Mouse (Mus musculus) neural tube, embryonic 13.5 days (tissue): Measurements from ENCODE around the gene Mrc1. TPM values are rescaled to one million over a fixed set of nuclear protein-coding genes. Genes with fewer than 3 reads are reported as not detected.

ENCODE experiments used
- ATAC-seq: fragments of 200-750 bp; cut with Nextera tagmentation; 2 replicates; pipeline ENCODE4 v1.8.0; 2017; ENCODE audit warnings: low read depth, mild to moderate bottlenecking, moderate TSS enrichment, moderate library complexity
- H3K27ac ChIP-seq: fragments of 300-500 bp; sonication (generic); replicated peaks from 2 replicates; pipeline ENCODE4 v1.5.1; 2015; ENCODE audit warnings: moderate library complexity, mild to moderate bottlenecking, inconsistent platforms
- H3K27me3 ChIP-seq: fragments of 300-500 bp; sonication (generic); 2 replicates; pipeline ENCODE4 v1.6.1; 2015; ENCODE audit warnings: mild to moderate bottlenecking, inconsistent platforms
- H3K36me3 ChIP-seq: fragments of 300-500 bp; sonication (generic); 2 replicates; pipeline ENCODE4 v1.6.1; 2015; ENCODE audit warnings: mild to moderate bottlenecking, inconsistent platforms
- H3K4me1 ChIP-seq: fragments of 300-500 bp; sonication (generic); replicated peaks from 2 replicates; pipeline ENCODE4 v1.6.1; 2015; ENCODE audit warnings: inconsistent platforms
- H3K4me2 ChIP-seq: fragments of 300-500 bp; sonication (generic); 2 replicates; pipeline ENCODE4 v1.6.1; 2015; ENCODE audit warnings: inconsistent platforms, mild to moderate bottlenecking, moderate library complexity
- H3K4me3 ChIP-seq: fragments of 300-500 bp; sonication (generic); 2 replicates; pipeline ENCODE4 v1.5.1; 2015; ENCODE audit warnings: mild to moderate bottlenecking, inconsistent platforms
- H3K9ac ChIP-seq: fragments of 300-500 bp; sonication (generic); 2 replicates; pipeline ENCODE4 v1.6.1; 2015; ENCODE audit warnings: moderate library complexity, mild to moderate bottlenecking, inconsistent platforms
- H3K9me3 ChIP-seq: fragments of 300-500 bp; sonication (generic); 2 replicates; pipeline ENCODE4 v1.6.1; 2016; ENCODE audit warnings: inconsistent platforms
- WGBS: fragments of 180-500 bp; shearing (Covaris S2); methylation state at CpG from one replicate; pipeline ENCODE4 v1.1.7; 2015; 5-methylcytosine and 5-hydroxymethylcytosine counted together
- polyA plus RNA-seq: library from polyadenylated mRNA; unstranded; fragments of >200 nt; fragmentation: Nextera tagmentation; extraction: Ambion mirVana; gene quantifications from 2 replicates; pipeline ENCODE4 v1.2.1, GENCODE M21; 2015

Gene Mrc1
- polyA plus RNA-seq, 1 experiment from 2014 or later, result 6.0 TPM

DNA sequence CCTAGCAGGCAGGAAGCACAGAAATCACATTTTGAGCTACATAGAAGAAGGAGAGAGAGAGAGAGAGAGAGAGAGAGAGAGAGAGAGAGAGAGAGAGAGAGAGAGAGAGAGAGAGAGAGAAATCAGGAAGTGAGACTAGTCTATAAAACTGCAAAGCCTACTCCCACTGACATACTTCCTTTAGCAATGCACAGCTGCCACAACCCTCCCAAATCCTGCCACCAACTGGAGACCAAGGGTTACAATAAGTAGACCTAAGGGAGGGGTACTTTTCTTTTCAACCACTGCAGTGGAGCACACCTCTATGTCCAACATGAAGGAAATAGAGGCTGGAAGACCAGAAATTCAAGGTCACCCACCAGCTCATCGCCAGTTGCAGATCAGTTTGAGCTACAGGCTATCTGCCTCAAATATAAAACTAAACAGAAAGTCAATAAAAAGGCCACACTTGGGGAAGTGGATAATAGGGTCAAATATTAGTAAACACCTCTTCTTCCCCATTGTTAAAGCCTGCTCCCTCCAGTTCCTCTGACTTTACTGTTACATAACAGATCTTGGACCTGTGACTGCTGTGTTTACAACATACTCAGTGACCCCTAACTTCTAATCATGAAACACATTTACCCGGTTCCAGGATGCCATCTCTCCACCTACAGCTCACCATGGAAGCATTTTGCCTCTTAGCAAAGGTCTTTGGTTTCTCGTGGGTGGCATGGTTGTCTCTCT lies 20.8 kb downstream of the Mrc1 start:
- Histone ChIP-seq H3K4me1 (no peaks in the 10 kb centered on the region), H3K4me3 (no peak overlapping the region), H3K27ac (no peak overlapping the region), H3K9me3 (no peaks in the 10 kb centered on the region), H3K36me3 (no peaks in the 10 kb centered on the region), H3K27me3 (no peaks in the 10 kb centered on the region), H3K4me2 (no peak overlapping the region), H3K9ac (no peak overlapping the region)
- no peak for ATAC-seq
- 86% methylated on average over 3 of the region's 3 CpGs for WGBS

DNA sequence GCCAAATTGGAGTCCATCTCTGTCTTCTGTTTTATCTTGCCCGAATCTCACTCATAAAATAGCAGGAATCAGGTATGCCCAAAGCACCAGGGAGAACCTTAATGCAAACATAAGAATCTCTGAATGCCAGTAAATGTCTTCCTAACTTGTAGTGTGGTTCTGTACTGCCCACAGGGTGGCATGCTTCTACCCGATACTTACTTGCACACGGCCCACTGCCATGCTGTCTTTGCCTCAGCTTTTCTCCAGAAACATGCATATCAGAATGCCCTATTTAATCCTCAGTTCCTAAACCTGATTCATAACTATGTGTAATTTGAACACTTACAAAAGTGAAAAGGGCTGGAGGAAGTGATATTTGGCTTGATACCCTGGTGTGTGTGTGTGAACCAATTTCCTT lies 22.7 kb downstream of the Mrc1 start:
- no peaks in the 10 kb centered on the region for H3K4me1 ChIP-seq
- 82% methylated on average over 3 of the region's 3 CpGs for WGBS
- H3K36me3 ChIP-seq, result no peaks in the 10 kb centered on the region
- no peak overlapping the region for H3K9ac ChIP-seq
- H3K27ac ChIP-seq, result no peak overlapping the region
- no peak overlapping the region for H3K4me3 ChIP-seq
- H3K9me3 ChIP-seq, result no peaks in the 10 kb centered on the region
- no peaks in the 10 kb centered on the region for H3K27me3 ChIP-seq
- H3K4me2 ChIP-seq, result no peak overlapping the region
- ATAC-seq, result no peak

DNA sequence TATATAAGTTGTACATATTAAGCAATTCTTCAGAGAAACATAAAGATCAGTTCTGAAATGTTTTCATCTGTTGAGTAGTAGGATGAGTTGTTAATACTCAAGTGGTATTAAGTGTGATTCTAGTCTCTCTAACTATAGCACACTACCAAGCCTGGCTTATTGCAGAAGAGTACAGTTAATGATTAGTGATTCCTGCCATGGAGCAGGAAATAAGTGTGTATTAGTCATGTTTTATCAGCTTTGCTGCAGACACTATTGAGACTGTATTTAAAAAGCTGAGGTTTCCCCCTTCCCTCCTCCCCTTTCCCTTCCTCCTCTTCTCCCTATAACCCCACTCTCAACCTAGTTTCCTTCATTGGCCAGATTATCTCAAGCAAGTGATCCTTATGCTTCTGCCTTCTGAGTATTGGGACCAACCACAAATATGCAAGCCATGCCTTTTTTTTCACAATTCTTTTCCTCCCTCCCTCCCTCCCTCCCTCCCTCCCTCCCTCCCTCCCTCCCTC lies 29.2 kb downstream of the Mrc1 start:
- ATAC-seq, result no peak

DNA sequence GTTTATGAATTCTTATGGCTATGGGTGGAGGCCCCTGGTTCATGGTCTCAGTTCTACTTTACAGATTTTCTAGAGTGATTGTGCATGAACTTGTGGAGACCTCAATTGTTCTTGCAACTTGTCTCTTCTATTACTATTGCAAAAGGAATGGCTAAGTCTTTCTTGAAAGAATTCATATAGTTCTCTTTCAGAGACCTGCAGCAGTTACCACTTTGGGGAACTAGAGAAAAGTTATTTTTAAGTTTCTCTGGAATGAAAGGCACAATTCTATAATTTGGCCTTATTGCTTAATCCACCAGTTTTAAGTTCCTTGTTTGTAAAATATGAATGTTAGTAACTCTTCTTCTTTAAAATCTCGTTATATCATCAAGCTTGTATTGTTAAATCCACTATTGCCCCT lies 32.9 kb downstream of the Mrc1 start:
- H3K9ac ChIP-seq, result no peak overlapping the region
- H3K27me3 ChIP-seq, result no peaks in the 10 kb centered on the region
- no peak for ATAC-seq
- no peaks in the 10 kb centered on the region for H3K9me3 ChIP-seq
- H3K36me3 ChIP-seq, result no peaks in the 10 kb centered on the region
- no peak overlapping the region for H3K4me3 ChIP-seq
- no peak overlapping the region for H3K4me2 ChIP-seq
- no peaks in the 10 kb centered on the region for H3K4me1 ChIP-seq
- 92% methylated on average over 1 of the region's 1 CpGs for WGBS
- no peak overlapping the region for H3K27ac ChIP-seq

More for the DNA sequence above, 29.2 kb downstream of the Mrc1 start:
- H3K27me3 ChIP-seq, result no peaks in the 10 kb centered on the region
- no peak overlapping the region for H3K9ac ChIP-seq
- no peak overlapping the region for H3K4me2 ChIP-seq
- H3K4me1 ChIP-seq, result no peaks in the 10 kb centered on the region
- no peak overlapping the region for H3K27ac ChIP-seq
- H3K4me3 ChIP-seq, result no peak overlapping the region
- H3K36me3 ChIP-seq, result no peaks in the 10 kb centered on the region
- H3K9me3 ChIP-seq, result no peaks in the 10 kb centered on the region

DNA sequence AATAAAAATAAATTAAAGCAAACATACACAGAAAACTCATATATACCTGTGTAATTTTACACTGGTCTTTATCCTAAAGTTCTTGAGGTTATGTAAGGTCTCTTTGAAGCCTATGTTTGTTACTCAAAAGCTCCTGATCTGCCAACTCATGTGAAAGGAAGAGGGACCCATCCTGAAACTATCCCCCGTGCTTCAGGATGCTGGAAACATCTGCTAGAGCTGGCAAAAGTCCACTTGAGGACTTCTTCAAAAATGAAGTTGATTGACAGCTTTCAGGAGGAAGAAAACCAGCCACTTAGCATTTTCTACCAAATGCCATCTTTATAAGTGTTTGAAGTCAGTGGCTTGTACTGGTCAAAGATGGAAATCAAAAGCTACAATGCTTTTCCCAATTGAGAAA lies 40.0 kb downstream of the Mrc1 start:
- Histone ChIP-seq H3K9ac (no peak overlapping the region), H3K27me3 (no peaks in the 10 kb centered on the region), H3K4me2 (no peak overlapping the region), H3K9me3 (no peaks in the 10 kb centered on the region), H3K36me3 (no peaks in the 10 kb centered on the region), H3K27ac (no peak overlapping the region), H3K4me3 (no peak overlapping the region), H3K4me1 (no peaks in the 10 kb centered on the region)
- 85% methylated on average over 1 of the region's 1 CpGs for WGBS
- ATAC-seq, result no peak

DNA sequence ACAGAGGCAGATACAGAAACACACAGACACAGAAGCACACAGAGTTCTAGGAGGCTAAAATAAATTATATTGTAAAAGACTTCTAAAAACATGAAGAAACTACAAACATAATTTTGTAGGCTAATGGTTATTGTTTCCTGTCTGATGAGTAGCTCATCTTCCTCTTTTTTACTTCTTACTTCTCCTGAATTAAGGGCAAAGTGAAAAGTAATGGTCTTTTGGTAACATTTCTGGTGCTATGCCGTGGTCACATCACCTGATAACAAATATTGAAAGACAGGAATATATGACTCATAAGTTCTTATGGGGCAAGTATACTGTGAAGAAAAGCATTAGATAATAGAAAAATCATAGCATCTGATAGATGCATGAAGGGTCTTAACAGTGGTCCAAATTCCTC lies 42.9 kb downstream of the Mrc1 start:
- no peaks in the 10 kb centered on the region for H3K27me3 ChIP-seq
- no peaks in the 10 kb centered on the region for H3K9me3 ChIP-seq
- WGBS, result 96% methylated on average over 1 of the region's 1 CpGs
- no peak overlapping the region for H3K9ac ChIP-seq
- no peaks in the 10 kb centered on the region for H3K4me1 ChIP-seq
- H3K4me2 ChIP-seq, result no peak overlapping the region
- no peak overlapping the region for H3K4me3 ChIP-seq
- no peak for ATAC-seq
- no peak overlapping the region for H3K27ac ChIP-seq
- no peaks in the 10 kb centered on the region for H3K36me3 ChIP-seq

DNA sequence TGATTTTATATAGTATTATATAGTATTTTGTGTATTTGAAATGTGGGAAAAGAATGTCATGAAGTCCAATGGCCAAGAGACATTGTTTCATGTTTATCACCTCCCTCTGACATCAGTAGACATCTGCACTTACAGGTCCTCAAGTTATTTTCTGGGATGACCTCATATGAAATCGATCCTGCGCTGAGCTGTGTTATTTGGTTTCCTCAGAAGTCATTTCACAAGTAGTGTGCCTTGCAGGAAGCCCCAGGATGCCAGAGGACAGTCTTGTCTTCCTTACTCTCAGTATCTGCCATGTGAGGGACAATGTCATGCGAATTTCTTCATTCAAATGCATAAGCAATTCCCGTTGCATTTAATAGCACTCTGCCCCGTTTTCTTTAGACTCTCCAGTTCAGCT lies 46.6 kb downstream of the Mrc1 start:
- H3K4me3 ChIP-seq, result no peak overlapping the region
- H3K36me3 ChIP-seq, result no peaks in the 10 kb centered on the region
- H3K4me2 ChIP-seq, result no peak overlapping the region
- ATAC-seq, result no peak
- H3K9ac ChIP-seq, result no peak overlapping the region
- no peak overlapping the region for H3K27ac ChIP-seq
- no peaks in the 10 kb centered on the region for H3K4me1 ChIP-seq
- 74% methylated on average over 5 of the region's 5 CpGs for WGBS
- H3K27me3 ChIP-seq, result no peaks in the 10 kb centered on the region
- no peaks in the 10 kb centered on the region for H3K9me3 ChIP-seq

DNA sequence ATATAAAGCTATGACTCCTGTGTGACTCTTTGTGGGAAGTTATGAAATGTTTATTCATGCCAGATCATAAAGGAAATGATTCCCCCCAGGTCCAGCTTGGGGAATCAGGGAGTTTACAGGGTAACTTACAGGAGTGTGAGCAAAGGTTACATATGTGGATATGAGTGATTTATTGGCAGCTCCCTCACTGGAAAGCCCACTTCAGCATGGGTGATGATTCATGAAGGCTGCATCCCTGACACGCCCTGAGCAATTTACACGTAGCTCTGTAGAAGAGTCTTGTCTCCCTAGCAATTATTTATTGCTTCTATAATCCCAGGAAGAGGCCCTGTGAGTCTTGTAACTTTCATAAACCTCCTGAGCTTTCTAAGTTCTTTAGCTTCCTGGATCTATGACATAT lies 50.1 kb downstream of the Mrc1 start:
- no peak overlapping the region for H3K9ac ChIP-seq
- ATAC-seq, result no peak
- no peaks in the 10 kb centered on the region for H3K9me3 ChIP-seq
- WGBS, result 44% methylated on average over 2 of the region's 2 CpGs
- H3K27me3 ChIP-seq, result no peaks in the 10 kb centered on the region
- no peaks in the 10 kb centered on the region for H3K36me3 ChIP-seq
- no peak overlapping the region for H3K27ac ChIP-seq
- no peak overlapping the region for H3K4me3 ChIP-seq
- no peaks in the 10 kb centered on the region for H3K4me1 ChIP-seq
- H3K4me2 ChIP-seq, result no peak overlapping the region

DNA sequence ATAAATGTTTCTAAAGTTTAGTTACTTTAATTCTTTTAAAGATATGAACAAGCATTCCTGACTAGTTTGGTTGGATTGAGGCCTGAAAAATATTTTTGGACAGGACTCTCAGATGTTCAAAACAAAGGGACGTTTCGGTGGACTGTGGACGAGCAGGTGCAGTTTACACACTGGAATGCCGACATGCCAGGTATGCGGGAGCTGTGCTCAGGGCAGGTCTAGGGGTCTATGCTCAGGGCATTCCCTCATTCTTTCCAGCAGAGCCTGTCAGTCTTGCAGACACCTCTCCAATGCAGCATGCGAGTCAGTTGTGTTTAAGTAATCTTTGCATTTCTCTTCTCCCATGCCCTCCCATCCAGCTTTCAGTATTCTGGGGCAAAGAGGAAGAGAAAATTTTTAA lies 50.6 kb downstream of the Mrc1 start:
- Histone ChIP-seq H3K4me2 (no peak overlapping the region), H3K4me1 (no peaks in the 10 kb centered on the region), H3K27me3 (no peaks in the 10 kb centered on the region), H3K4me3 (no peak overlapping the region), H3K9ac (no peak overlapping the region), H3K36me3 (no peaks in the 10 kb centered on the region), H3K9me3 (no peaks in the 10 kb centered on the region), H3K27ac (no peak overlapping the region)
- 93% methylated on average over 6 of the region's 6 CpGs for WGBS
- ATAC-seq, result no peak

DNA sequence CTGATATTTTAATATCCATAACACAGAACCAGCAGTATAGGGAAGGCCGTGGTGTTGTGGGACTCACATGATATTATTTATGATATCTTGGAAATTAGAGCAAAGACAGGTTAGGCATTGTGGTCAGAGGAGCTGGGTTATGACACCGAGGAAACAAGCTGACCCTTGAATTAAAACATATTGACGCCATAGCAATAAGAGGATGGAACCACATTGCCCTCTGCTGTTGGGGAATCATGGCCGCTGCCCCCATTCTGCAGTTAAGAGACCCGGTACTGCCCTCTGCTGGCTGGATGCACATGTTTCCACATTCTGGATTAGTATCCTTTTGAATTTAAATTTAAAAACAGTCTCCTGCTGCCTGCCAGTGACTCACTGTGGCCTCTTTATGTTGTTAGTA lies 66.1 kb downstream of the Mrc1 start:
- H3K27me3 ChIP-seq, result no peaks in the 10 kb centered on the region
- no peak overlapping the region for H3K27ac ChIP-seq
- no peaks in the 10 kb centered on the region for H3K36me3 ChIP-seq
- 45% methylated on average over 5 of the region's 5 CpGs for WGBS
- 0 out of 2 replicates have a peak, but pooled peaks have one; percentile 53 for ATAC-seq
- H3K9ac ChIP-seq, result no peak overlapping the region
- H3K4me3 ChIP-seq, result no peak overlapping the region
- no peaks in the 10 kb centered on the region for H3K9me3 ChIP-seq
- no peak overlapping the region for H3K4me2 ChIP-seq
- H3K4me1 ChIP-seq, result no peaks in the 10 kb centered on the region

DNA sequence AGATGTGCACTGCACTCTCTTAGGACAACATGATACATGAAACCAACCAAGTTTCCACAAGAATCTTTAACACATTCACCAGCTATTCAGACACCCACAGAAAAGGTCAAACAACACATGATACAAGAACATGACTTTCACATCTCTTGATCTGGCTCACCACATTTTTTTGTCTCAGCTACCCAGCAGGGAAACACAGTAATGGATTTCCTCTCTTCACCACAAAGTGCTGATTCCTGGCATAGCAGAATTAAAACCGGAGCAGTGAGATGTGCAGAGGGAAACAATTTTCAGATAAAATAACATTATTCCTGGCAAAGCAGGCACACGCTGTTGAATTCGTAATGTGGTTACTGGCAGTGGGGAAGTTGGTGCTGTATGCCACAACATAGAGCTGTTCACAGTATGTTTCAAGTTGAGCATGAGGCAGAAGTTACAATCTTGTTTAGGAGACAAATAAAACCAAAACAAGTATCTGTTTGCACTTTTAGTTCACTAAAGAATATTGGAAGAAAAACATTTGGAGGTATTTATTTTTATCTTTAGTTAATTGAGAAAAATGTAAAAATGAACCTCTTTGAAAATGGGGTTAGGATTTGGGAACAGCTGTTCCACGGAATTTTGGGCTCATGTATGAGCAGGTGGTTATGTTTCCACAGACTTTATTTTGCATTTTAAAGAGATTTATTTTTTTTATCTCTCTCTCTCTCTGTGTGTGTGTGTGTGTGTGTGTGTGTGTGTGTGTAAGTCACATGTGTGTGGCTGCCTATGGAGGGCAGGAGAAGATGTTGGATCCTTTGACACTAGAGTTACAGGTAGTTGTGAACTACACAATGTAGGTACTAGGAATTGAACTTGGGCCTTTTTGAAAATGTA lies 83.6 kb downstream of the Mrc1 start:
- Histone ChIP-seq H3K4me2 (no peak overlapping the region), H3K27ac (no peak overlapping the region), H3K9ac (no peak overlapping the region), H3K4me1 (no peaks in the 10 kb centered on the region), H3K36me3 (no peaks in the 10 kb centered on the region), H3K9me3 (peaks cover 8% of the 10 kb centered on the region; the same call in 1 of the 2 replicates), H3K27me3 (no peaks in the 10 kb centered on the region), H3K4me3 (no peak overlapping the region)
- 79% methylated on average over 4 of the region's 4 CpGs for WGBS
- ATAC-seq, result no peak

DNA sequence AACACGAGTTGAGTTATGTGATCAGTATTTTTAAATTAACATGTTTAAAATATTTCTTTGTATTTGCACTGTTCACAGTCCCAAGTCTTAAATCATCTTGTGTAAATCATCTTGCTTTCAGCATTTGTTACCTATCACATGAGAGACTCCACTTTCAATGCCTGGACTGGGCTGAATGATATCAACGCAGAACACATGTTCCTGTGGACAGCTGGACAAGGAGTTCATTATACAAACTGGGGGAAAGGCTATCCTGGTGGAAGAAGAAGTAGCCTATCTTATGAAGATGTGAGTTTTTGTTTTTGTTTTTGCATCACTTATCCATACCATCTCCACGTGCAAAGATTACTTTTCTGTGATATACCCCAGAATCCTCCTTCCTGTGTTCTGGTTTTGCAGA lies 85.9 kb downstream of the Mrc1 start:
- Histone ChIP-seq H3K36me3 (no peaks in the 10 kb centered on the region), H3K4me2 (no peak overlapping the region), H3K4me1 (no peaks in the 10 kb centered on the region), H3K9ac (no peak overlapping the region), H3K4me3 (no peak overlapping the region), H3K9me3 (peaks cover 9% of the 10 kb centered on the region; the same call in 1 of the 2 replicates), H3K27me3 (no peaks in the 10 kb centered on the region), H3K27ac (no peak overlapping the region)
- WGBS, result 82% methylated on average over 3 of the region's 3 CpGs
- no peak for ATAC-seq
